Mouse (Mus musculus): ENCODE measurements around the gene Rpl32. TPM values are rescaled to one million over a fixed set of nuclear protein-coding genes. Genes with fewer than 3 reads are reported as not detected.

Rpl32 gene
- polyA plus RNA-seq, 1 experiment = 1,009 TPM

DNA sequence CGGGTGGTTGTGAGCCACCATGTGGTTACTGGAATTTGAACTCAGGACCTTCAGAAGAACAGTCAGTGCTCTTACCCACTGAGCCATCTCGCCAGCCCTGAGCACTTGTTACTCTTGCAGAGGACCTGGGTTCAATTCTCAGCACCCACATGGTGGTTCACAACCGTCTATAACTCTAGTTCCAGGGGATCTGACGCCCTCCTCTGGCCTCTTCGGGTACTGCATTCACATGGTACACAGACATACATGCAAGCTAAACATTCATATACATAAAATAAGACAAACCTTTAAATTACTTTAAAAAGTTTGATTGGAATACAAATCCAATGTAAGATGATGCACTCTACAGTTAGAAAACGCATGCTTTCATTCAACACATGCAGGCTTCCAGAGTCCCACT is 36.3 kb downstream of the Rpl32 start:
- Histone ChIP-seq H3K27ac (ENCODE audit: insufficient read depth, low read length) (no peak overlapping the region), H3K4me1 (ENCODE audit: control insufficient read depth, insufficient read depth, low read length) (peaks cover 4% of the 10 kb centered on the region), H3K4me3 (ENCODE audit: insufficient read depth, low read length) (no peak overlapping the region)
- TF ChIP-seq CTCF (IDR thresholded peaks at IDR 0.05; ENCODE audit: extremely low read depth, insufficient read depth, low read length) = no peak
- TF ChIP-seq POLR2A (IDR thresholded peaks at IDR 0.05; ENCODE audit: extremely low read depth, insufficient read depth, low read length) = no peak

DNA sequence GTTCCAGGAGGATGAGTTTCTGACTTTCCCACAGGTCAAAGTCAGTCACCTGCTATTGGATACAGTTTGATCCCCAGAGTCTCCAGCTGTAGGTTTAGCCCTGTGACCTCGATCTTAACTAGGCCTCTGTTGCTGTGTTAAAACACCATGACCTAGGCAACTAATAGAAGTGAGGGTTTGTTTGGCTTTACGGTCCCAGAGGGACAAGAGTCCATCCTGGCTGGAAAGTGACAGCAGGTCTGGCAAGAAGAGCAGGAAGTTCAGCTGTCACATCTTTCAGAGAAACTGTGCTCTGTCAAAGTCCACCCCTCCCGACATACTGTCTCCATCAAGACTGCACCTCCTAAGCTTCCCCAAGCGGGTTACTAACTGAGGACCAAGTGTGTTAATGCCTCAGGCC is 37.7 kb downstream of the Rpl32 start:
- TF ChIP-seq POLR2A (IDR thresholded peaks at IDR 0.05; ENCODE audit: extremely low read depth, insufficient read depth, low read length) (no peak), CTCF (IDR thresholded peaks at IDR 0.05; ENCODE audit: extremely low read depth, insufficient read depth, low read length) (no peak)
- Histone ChIP-seq H3K27ac (ENCODE audit: insufficient read depth, low read length) (no peak overlapping the region), H3K4me3 (ENCODE audit: insufficient read depth, low read length) (no peak overlapping the region), H3K4me1 (ENCODE audit: control insufficient read depth, insufficient read depth, low read length) (peaks cover 4% of the 10 kb centered on the region)

DNA sequence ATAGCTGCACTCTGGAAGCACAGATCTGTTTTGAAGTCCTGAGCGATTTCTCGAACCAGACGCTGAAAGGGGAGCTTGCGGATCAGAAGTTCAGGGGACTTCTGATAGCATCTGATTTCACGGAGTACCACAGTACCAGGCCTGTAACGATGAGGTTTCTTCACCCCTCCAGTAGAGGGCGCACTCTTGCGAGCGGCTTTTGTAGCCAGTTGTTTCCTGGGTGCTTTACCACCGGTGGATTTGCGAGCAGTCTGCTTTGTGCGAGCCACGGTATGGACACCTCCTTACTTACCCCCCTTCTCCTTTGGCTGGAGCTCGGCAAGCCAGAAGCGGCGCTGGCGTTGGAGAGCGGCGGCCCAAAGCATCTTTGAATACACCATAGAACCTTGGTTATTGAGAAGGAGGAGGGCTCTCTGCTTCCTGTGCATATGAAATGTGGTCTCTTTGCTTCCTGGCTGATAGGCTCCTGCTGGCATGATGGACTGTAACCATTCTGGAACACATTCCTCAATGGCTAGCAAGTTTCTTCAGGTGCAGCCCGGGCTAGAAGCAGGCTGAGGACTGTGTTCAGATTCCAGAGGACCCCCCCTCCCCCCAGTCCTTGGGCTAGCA is 38.4 kb downstream of the Rpl32 start:
- H3K4me1 ChIP-seq (ENCODE audit: control insufficient read depth, insufficient read depth, low read length) = peaks cover 2% of the 10 kb centered on the region; the same call in 1 of the 2 replicates
- no peak for TF ChIP-seq POLR2A (IDR thresholded peaks at IDR 0.05; ENCODE audit: extremely low read depth, insufficient read depth, low read length)
- no peak for TF ChIP-seq CTCF (IDR thresholded peaks at IDR 0.05; ENCODE audit: extremely low read depth, insufficient read depth, low read length)
- H3K27ac ChIP-seq (ENCODE audit: insufficient read depth, low read length) = no peak overlapping the region
- H3K4me3 ChIP-seq (ENCODE audit: insufficient read depth, low read length) = no peak overlapping the region

DNA sequence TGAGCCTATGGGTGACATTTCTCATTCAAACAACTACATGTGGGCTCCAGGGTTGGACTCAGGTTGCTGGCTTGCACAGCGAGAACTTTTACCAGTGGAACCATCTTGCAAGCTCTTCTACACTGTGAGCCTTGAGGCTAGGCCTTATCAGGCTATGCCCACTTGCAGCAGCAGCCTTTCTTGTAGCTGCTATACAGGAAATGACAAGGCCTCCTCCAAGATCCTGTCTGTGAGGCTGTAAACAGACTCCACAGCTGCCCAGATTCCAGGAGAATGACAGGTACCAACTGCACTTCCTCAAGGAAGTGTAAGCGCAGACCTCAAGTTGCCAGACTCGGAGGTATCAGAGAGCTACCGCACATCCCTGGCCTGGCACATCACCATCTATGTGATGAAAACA is 40.3 kb downstream of the Rpl32 start:
- Histone ChIP-seq H3K27ac (ENCODE audit: insufficient read depth, low read length) (no peak overlapping the region), H3K4me1 (ENCODE audit: control insufficient read depth, insufficient read depth, low read length) (no peaks in the 10 kb centered on the region), H3K4me3 (ENCODE audit: insufficient read depth, low read length) (no peak overlapping the region)
- no peak for TF ChIP-seq POLR2A (IDR thresholded peaks at IDR 0.05; ENCODE audit: extremely low read depth, insufficient read depth, low read length)

DNA sequence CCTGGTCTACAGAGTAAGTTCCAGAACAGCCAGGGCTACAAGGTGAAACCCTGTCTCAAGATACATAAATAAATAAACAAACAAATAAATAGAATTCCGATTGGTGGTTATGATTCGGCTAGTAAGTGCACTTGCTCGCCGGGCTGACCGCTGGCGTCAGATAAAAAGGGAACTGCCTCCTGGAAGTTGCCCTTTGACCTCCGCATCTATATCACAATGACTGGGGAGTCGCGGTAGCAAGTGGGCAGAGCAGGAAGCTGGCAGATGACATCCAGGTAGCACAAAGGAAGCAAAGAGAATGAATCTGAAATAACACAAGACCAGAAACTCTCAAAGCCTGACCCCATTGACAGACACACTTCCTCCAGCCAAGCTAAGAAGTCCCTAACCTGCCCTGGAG is 41.2 kb downstream of the Rpl32 start:
- no peak overlapping the region for H3K4me3 ChIP-seq (ENCODE audit: insufficient read depth, low read length)
- H3K27ac ChIP-seq (ENCODE audit: insufficient read depth, low read length) = no peak overlapping the region
- peaks cover 4% of the 10 kb centered on the region for H3K4me1 ChIP-seq (ENCODE audit: control insufficient read depth, insufficient read depth, low read length)
- TF ChIP-seq CTCF (IDR thresholded peaks at IDR 0.05; ENCODE audit: extremely low read depth, insufficient read depth, low read length) (no peak), POLR2A (IDR thresholded peaks at IDR 0.05; ENCODE audit: extremely low read depth, insufficient read depth, low read length) (no peak)

DNA sequence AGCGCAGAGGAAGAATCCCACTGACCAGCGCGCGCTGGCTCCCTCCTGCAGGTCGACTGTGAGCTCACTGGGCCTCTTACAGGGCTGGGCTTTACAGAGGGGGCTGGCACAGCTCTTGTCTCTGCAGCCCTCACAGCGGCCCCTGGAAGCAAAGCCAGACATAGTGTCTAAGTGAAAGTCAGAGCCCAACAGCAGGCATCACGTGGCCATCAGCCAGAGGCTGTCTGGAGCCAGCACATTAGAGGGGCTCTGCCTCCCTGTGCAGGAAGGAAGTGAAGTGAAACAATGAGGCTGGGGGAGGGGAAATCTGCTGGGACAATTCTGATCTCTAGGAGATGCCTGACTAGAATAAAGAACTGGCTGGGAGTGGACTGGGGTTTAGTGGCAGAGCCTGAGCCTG is 44.4 kb downstream of the Rpl32 start:
- TF ChIP-seq CTCF (IDR thresholded peaks at IDR 0.05; ENCODE audit: extremely low read depth, insufficient read depth, low read length) = no peak
- no peak for TF ChIP-seq POLR2A (IDR thresholded peaks at IDR 0.05; ENCODE audit: extremely low read depth, insufficient read depth, low read length)
- Histone ChIP-seq H3K4me1 (ENCODE audit: control insufficient read depth, insufficient read depth, low read length) (peaks cover 6% of the 10 kb centered on the region), H3K27ac (ENCODE audit: insufficient read depth, low read length) (no peak overlapping the region), H3K4me3 (ENCODE audit: insufficient read depth, low read length) (no peak overlapping the region)

DNA sequence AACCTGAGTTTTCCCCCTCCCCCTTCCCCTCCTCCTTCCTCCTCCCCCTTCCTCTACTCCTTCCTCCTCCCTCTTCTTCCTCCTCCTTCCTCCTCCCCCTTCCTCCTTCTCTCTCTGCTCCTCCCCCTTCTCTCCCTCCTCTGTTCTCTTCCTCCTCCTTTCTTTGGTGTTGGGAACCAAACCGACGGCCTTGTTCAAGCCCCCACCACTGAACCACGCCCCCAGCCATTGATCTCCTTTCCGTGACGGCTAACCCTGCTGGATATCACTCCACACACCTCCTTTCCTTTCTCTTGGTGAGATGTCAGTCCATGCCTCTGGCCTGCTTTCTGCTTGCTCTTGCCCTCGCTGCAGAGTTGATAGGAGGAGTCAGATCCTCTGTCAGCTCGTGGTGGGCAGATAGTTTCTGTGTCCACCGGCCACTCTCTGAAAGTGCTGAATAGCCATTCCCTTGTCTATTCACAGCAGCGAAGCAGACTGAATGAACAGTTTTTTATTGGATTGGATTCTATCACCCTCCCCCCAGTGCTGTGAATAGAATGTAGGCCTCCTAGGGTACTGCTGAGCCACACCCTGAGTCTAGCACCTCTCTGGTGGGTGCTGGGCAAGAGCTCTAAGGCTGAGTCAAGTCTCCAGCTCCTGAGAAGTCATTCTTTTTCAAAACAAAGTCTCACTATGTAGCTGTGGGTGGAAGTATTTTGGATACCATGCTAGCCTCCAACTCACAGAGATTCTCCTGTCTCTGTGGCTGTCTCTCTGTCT is 46.4 kb downstream of the Rpl32 start, which contains the start of gene Tmem40:
TSS of gene Tmem40 (minus strand) at position 416 of the 762 bp plus-strand sequence.
- no peak within 1 kb of the TSS for H3K4me3 ChIP-seq (ENCODE audit: insufficient read depth, low read length)
- TF ChIP-seq POLR2A (IDR thresholded peaks at IDR 0.05; ENCODE audit: extremely low read depth, insufficient read depth, low read length) = no peak
- no peak for TF ChIP-seq CTCF (IDR thresholded peaks at IDR 0.05; ENCODE audit: extremely low read depth, insufficient read depth, low read length)

DNA sequence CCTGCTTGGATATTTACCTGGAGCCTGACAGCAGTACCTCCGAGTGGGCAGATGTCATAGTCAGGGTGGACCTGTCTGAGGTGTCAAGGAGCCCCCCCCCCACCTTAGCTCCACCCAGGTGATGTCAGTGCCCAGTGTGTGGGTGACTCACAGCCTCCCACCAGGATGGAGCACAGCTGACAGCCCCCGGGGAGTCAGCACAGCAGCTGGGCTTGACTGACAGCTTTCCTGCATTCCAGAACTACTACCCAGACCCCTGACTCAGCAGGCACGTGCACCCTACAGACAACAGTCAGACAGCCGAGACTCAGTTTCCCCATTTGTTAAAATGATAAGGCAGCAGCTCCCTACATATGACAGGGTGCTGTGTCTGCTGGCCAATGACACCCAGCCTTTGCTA is 47.6 kb downstream of the Rpl32 start:
- Histone ChIP-seq H3K27ac (ENCODE audit: insufficient read depth, low read length) (no peak overlapping the region), H3K4me3 (ENCODE audit: insufficient read depth, low read length) (no peak overlapping the region), H3K4me1 (ENCODE audit: control insufficient read depth, insufficient read depth, low read length) (peaks cover 6% of the 10 kb centered on the region)
- no peak for TF ChIP-seq POLR2A (IDR thresholded peaks at IDR 0.05; ENCODE audit: extremely low read depth, insufficient read depth, low read length)
- no peak for TF ChIP-seq CTCF (IDR thresholded peaks at IDR 0.05; ENCODE audit: extremely low read depth, insufficient read depth, low read length)

More for the DNA sequence above, 46.4 kb downstream of the Rpl32 start, which contains the start of gene Tmem40:
- H3K27ac ChIP-seq (ENCODE audit: insufficient read depth, low read length) = no peak within 1 kb of the TSS
- peaks cover 6% of the 10 kb centered on the region for H3K4me1 ChIP-seq (ENCODE audit: control insufficient read depth, insufficient read depth, low read length)

DNA sequence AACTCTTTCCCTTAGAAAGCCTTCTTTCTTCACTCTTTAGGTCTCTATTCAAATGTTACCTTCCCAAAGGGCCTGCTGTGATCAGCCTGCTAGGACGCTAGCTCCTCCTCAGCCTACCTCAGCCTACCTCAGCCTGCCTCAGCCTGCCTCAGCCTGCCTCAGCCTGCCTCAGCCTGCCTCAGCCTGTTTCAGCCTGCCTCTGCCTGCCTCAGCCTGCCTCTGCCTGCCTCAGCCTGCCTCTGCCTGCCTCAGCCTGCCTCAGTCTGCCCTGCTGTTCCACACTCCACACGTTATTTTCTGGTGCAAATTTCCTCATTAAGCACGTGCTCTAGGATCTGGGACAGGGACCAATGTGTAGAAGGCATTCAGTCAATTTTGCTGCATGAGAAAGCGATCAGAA is 48.4 kb downstream of the Rpl32 start:
- no peak for TF ChIP-seq POLR2A (IDR thresholded peaks at IDR 0.05; ENCODE audit: extremely low read depth, insufficient read depth, low read length)
- H3K4me1 ChIP-seq (ENCODE audit: control insufficient read depth, insufficient read depth, low read length) = peaks cover 6% of the 10 kb centered on the region
- H3K27ac ChIP-seq (ENCODE audit: insufficient read depth, low read length) = no peak overlapping the region
- no peak overlapping the region for H3K4me3 ChIP-seq (ENCODE audit: insufficient read depth, low read length)

DNA sequence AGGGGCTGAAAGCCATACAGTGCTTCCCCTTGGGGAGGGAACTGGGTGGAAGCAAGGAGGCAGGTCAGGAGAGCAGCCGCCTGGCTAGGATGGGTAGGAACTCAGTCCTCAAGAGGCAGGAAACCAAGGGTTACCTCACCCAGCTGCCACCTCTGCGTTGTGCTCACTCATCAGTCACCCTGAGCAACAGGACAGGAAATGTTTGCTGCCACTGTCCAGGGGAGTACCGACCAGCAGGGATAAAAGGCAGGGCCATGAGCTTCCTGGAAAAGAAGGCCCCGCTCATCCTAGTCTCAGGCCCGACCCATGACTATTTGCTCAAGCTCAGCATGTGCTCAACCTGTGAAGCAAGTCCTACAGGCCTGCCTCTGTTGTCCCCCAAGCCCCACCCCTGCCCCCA is 49.1 kb downstream of the Rpl32 start:
- no peak overlapping the region for H3K4me3 ChIP-seq (ENCODE audit: insufficient read depth, low read length)
- no peak overlapping the region for H3K27ac ChIP-seq (ENCODE audit: insufficient read depth, low read length)
- peaks cover 6% of the 10 kb centered on the region for H3K4me1 ChIP-seq (ENCODE audit: control insufficient read depth, insufficient read depth, low read length)
- no peak for TF ChIP-seq CTCF (IDR thresholded peaks at IDR 0.05; ENCODE audit: extremely low read depth, insufficient read depth, low read length)
- TF ChIP-seq POLR2A (IDR thresholded peaks at IDR 0.05; ENCODE audit: extremely low read depth, insufficient read depth, low read length) = no peak
